Mouse (Mus musculus) kidney, adult 18-20 months (tissue): Measurements from ENCODE around the gene Mgl2.

Experiments used
- DNase-seq: peaks from one replicate; pipeline ENCODE4 v3.0.0; 2021

The Mgl2 gene

DNA sequence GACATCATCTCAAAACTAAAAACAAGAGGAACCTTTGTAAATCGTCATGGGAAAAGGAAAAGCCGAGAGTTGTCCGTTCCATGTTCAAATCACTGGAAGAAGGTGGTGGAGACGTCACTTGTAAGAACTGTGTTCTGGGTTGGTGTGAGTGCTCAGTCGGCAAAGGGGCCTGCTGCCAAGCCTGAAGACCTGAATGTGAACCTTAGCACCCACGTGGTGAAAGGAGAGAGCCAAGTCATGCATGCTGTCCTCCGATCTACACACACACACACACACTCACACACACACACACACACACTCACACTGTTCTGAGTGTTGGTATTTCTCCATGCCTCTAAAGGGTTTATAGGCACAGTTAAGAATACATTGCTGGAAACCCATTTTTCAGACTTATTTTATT, 41.1 kb downstream of the Mgl2 start:
- DNase-seq, result peak; percentile 70

DNA sequence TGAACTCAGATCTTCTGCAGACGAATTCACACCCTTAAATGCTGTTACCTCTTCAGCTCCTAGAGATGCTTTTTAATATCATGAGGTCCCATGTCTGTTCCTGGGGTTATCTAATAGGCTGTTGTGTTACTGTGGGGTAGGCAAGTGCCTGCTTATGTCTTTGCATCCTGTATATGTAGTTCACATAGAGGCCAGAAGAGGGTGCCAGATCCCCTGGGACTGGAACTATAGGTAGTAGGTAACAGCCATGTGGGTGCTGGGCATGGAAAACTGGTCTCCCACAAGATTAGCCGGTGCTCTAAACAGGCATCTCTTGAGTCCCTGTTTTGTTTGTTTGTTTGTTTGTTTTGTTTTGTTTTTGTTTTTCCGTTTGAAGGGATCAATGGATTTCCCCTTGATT, 41.7 kb downstream of the Mgl2 start:
- DNase-seq, result peak; percentile 23

DNA sequence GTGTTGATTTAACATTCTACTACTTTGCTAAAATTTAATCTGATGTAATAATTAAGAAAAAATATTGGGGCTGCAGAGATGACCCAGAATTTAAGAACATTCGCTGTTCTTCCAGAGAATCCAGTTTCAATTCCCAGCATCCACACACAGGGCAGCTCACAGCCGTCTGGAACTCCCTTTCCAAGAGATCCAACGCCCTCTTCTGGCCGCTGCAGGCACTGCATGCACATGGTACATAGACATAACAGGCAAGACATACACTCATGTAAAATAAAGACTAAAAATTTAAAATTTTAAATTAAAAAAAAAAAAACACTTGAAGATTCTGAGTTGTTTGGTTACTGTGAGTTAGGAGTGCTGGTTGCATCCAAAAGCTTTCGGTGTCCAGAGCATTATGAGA, 42.2 kb downstream of the Mgl2 start:
- no peak for DNase-seq

DNA sequence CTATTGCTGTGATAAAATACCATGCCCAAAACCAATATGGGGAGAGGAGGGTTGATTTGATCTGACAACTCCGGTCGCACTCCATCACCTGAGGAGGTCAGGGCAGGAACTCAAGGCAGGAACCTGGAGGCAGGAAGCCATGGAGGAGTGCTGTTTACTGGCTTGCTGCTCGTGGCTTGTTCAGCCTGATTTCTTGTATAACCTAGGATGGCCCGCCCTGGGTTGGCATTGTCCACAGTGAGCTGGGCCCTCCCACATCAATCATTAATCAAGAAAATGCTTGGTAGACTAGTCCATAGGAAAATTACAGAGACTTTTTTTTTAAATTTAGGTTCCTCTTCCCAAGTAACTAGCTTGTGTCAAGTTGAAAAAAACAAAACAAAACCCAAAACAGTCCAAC, 44.4 kb downstream of the Mgl2 start:
- peak; percentile 64 for DNase-seq

DNA sequence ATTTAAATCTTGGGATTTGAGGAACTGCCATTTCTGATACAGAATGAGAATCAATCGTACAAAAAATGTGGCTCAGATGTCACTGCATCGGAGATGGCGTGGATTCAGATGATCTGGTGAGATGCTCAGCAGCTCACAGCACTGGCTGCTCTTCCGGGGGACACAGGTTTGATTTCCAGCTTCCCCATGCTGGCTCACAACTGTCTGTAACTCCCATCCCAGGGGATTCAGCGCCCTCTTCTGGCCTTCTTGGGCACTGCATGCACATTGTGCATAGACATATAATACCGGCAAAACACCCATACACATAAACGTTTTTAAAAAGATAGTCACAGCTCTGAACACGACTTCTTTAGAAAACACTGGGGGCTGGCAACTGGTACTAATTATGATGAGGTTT, 47.5 kb downstream of the Mgl2 start:
- no peak for DNase-seq

DNA sequence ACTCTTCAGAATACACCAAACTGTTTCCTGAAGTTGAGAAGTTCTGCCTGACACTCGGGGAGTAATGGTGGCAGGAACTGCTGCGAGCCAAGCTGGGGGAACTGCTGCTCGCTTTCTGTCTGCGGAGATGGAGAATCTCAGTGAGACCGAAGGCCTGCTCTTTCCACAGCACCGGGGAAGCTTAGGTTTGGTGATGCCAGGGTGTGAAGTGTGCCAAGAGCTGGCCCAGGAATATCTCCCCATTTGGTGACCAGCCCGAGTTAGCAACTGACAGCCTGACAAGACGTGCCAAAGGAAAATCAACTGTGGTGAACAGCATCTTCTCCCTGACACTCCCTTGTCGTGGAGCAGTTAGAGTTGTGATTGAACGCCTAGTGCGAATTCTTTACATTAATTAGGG, 48.2 kb downstream of the Mgl2 start:
- no peak for DNase-seq

DNA sequence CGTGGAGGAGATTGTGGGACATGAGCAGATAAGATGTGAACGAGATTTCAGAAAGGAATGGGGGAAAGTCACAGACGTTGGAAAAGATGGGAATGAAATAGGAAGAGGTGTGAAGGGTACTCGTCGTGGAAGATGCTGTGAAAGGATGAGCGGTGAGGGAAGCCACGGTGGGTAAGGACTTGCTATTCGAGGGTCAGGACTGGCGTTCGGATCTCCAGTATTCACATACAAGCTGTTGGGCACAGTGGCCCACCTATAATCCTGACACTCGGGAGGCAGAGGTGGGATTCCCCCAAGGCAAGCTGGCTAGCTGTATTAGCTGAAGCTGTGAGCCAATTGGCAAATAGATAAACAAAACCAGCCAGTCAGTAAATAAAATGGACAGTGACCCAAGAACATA, 48.6 kb downstream of the Mgl2 start:
- no peak for DNase-seq

DNA sequence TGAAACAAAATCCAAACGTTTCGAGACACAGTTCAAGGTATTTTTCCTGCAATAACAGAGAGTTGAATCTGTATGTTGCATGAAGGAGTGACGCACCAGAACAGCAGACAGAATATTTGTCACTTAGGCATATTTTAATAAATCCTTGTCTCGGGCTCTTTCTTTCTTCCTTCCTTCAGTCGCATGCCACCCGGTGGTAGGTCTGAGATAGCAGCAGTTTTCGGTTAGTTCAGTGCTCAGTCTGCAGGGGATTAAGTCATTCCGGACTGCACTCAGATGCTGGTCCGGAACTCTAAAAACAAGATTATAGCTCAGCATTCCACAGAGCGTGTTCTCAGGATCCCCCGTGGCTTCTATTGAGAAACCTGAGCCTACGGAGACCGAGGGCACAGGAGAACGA, 49.3 kb downstream of the Mgl2 start:
- DNase-seq, result no peak

DNA sequence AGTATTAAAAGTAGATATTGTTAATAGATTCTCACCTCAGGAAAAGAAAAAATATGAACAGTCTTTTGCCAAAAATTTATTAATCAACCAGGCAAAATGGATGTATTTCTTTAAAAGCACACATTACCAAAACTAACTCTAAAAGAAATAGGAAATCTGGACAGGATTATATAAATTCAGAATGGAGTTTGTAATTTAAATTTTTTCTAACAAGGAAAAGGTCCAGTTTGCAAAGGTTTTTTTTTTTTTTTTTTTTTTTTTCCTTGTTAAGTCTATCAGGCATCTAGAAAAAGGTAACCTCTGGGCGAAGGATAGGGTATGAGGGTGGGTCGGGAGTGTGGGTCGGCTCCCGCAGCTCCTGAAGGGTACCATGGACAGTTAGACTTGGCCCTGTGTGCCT, 50.4 kb downstream of the Mgl2 start:
- no peak for DNase-seq

DNA sequence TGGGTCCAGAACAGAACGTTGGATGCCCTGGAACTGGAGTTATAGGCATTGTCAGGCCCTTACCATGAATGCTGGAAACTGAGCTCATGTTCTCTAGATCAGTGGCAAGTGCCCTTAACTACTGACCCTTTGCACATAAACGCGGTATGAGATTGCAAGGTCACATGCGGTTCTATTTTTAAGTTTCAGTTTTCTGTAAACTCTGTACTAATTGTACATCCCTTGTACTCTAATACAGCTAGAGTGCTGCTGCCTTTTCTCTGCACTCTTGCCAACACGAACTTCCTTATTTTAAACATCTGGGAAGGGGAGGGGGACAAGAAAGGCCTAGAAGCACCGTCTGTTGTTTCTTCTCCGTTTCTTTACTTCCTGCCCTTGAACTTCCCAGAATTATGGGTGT, 55.0 kb downstream of the Mgl2 start:
- no peak for DNase-seq
